Mouse (Mus musculus) testis, postnatal 14 days (tissue): ENCODE data around the gene Mrpl39.

Source experiments
- DNase-seq: peaks from one replicate; pipeline ENCODE4 v3.0.0; 2021; ENCODE audit warnings: low spot score

The Mrpl39 gene

GRCm38 (mm10) chr16:84698708-84699107 is 36.8 kb downstream of the Mrpl39 start:
- no peak for DNase-seq

DNA sequence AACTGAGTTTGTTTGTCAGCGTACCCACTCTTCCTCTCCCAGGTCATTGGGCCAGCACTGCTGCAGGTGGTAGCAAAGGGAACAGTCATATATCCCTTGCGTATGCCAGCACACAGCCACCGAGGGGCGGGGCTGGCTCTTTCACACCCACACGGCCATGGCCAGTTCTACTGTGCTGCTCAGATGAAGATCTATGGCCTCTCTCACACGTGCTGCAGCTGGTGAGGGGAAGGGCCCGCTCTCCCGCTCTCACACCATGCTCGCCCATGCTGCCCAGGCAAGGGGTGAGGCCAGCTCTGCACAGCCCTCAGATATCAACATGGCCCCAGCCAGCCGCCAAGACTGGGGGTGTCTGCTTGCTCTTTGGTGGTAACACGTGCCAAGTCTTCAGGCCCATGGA is 39.4 kb downstream of the Mrpl39 start:
- no peak for DNase-seq

DNA sequence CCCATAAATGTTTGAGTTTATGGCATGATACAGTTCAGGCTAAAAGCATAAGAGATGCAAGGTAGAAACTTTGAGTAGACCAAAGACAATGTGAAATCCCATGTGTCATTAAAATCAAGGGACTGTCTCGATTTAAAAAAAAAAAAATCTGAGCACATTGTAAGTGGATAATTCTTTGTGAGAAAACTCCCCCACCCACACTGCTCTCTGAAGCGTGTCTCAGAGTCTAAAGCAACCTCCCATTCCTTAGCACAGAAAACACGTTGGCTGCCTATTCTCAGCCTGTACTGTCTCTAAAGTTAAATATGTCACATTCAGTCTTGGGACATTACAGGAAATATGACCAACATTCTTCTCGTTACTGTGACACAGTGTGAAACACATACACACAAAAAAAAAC is 53.6 kb downstream of the Mrpl39 start:
- no peak for DNase-seq

DNA sequence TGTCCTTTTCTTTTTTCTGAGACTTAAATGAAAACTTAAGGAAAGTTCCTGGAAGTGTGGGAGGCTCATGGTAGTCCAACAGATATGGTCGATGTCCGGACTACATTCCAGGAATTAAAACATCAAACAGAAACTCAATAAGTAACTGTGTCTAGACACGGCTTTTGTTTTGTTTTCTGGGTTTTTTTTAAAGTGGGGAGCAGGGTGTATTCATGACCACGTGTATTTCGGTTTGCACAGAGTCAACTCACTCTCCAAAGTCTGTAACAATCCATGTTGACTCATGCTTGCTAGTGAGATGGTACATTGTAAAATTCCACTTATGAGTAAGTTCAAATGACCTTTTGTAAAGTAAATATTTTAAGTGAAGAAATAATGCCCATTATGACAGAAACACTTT is 54.8 kb downstream of the Mrpl39 start:
- DNase-seq = no peak

DNA sequence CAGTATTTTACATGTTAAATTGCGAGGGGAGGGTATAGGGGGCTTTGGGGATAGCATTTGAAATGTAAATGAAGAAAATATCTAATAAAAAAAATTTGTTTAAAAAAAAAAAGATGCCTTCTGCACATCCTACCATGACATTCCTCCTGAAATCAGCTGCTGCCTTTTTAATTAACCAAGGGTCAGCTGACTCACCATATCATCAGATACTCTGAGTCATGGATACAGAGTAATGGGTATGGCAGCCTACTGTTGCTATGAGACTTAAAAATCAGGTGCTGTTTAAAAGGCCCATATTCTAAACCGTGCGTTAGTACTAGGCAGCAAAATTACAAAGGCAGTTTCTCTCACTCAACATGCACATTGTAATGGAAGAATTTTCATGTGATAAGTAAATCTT is 58.2 kb downstream of the Mrpl39 start:
- DNase-seq = no peak
